Mouse (Mus musculus) adrenal gland, postnatal 25 days (tissue): ENCODE data around the gene Tmem143. TPM values are rescaled to one million over a fixed set of nuclear protein-coding genes. Genes with fewer than 3 reads are reported as not detected.
"Not testable (repeated sequence)": the region's sequence is repeated elsewhere in the genome, so short reads cannot be mapped to it uniquely, and the experiment has no call there.

Experiments
- DNase-seq: peaks from one replicate; pipeline ENCODE4 v3.0.0; 2021; ENCODE audit warnings: mixed read lengths
- long read RNA-seq: library from polyadenylated mRNA; stranded (forward); transcript quantifications from one replicate; pipeline ENCODE4 v2.0.0, GENCODE M21; 2021
- total RNA-seq: library from RNA; stranded (reverse); gene quantifications from 2 replicates; pipeline ENCODE4 v1.2.3, GENCODE M21; 2021

The Tmem143 gene
- total RNA-seq, result 53.0 and 61.3 TPM in 2 replicates
- long read RNA-seq, transcript Tmem143-203 (7 exons, 2,466 nt), result major isoform, 7 of 18 reads
- long read RNA-seq, partial matches to known transcripts, result 0 of 18 reads
- long read RNA-seq, other reads (novel, unspliced or antisense), result 7 of 18 reads

DNA sequence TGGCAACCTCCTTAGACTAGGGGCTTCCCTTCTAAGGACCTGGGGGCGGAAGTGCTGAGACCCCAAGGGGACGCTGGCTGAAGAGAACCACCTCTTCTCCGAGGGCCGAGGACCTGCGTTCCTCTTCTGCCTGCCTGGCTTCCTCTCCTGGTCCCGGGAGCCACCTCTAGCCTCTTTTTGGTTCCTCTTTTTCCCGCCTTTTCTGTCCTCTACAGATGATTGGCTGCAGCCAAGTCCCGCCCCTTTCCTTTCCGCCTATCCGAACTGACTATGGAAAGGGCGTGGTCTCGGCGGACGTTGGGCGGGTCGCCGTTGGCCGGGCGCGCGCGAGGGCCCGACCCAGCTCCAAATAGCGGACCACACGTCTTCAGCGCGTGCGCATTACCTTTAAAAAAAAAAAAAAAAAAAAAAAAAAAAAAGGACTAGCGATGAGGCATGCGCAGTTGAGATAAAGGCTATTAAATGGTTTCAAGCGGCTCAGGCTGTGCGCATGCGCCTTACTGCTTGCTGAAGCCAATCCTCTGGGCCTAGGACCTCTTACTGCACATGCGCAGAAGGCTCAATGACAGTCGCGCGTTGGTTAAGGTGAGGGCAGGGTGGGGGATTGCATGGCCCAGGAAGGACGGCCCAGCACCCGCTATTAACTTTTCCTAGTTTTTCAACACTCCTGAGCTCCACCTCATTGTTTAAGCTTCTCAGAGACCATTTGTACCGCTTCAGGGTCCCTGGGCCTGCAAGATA, at the start of gene Tmem143, which contains the start of gene Syngr4:
Gene Tmem143 (plus strand): TSS at position 425 of the 741 bp plus-strand sequence.
Gene Syngr4 (minus strand): TSS at position 198 of the 741 bp plus-strand sequence.
- DNase-seq, result peak; percentile 94

DNA sequence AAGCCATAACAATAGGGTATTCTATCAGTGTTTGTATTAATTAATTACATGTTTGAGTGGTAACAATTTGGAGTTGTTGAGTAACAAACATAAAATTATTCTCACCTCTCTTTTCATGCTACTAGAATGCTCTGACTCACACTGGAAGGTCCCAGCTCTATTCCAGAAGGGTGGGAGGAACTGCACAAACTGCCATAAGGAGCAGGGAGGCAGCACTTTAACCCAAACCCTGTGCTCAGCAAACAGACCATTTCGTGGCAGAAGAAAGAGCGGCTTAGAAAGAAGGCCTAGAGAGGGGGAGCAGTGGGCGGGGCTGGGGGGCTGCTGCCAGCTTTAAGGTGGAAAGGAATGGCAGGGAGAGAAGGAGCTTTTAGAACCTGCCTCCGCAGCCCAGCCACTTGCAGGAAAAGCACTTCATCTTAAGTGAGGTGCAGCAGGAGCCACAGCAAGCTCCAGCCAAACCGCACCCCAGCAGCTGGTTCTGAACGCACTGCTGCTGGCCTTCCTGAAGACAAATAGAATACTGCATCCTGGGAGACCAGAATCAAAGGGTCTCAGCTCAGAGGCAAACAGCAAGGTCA, 48.2 kb upstream of the Tmem143 start:
- DNase-seq, result no peak

DNA sequence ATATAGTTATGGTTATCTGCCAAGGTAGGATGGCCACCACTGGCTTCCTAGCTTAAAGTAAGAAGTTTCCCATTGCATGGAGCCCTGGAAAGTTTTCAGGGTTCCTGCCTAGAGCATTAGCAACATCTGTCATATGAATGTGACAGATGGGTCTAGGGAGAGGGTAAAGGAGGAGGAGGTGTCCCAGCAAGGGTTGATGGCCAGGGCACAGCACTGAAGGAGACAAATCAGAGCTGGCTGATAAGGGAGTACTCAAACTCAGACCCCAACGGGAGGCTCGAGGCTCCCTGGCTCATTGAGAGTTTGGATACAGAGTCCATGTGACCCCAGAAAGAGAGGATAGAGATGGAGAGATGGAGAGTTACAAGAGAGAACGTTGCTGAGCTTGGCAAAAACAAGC, 46.1 kb upstream of the Tmem143 start:
- DNase-seq, result no peak

DNA sequence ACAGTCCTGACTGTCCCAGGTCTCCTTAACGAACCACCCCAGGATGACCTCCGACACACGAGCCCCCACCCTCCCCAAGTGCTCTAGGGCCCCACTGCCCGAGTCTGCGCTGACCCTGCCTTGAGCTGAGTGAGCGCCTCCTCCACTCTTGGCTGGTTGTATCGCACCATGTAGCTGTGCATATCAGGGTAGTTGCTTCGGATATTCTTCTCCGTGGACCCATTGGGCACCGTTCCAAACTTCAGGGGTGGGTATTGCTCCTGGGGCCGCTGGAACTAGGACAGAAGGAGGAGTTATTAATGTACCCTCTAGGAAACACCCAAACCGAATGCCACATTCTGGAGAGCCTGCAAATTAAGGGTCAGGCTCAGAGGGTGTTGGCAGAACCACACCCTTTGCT, 43.7 kb upstream of the Tmem143 start:
- no peak for DNase-seq

DNA sequence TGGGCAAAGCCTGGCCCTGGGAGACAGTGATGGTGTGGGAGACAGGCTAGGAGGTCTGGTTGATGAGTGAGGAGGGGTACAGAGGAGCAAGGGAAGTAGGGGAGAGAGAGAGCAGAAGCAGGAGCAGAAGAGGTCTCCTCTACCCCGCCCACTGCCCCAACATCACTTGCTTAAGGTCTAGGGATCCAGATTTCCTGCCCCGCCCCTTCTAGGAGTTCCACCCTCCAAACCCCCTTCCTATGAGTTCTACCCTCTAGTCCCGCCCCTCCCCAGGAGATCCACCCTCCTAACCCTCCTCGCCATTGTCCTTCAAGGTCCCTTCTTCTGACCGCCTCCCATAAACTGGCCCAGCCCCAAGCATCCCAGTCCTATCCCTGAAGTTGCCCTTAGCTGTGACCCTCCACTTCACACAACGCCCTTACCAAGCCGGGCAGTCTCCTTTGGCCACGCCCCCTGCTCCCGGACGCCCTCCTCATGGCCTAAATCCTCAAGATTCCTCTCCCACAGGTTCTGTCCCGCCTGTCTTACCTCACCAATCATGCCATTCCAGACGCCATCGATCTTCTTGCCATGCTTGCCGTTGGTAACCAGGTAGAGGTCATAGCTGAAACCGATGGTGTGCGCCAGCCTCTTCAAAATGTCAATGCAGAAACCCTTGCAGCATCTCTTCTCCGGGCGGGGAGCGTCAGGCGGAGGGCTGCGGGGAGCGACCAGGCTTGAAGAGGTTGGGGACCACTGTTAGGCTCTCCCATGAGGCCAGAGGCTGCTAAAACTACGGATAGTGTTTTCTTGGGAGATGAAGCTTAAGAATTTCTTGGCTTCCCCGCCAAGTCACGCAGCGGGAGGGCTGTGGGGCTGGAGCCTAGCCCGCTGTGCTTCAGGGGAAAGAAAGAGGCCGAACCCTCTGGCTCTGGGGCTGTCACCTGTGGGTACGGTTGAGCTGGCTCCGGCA, 39.5 kb upstream of the Tmem143 start:
- no peak for DNase-seq

DNA sequence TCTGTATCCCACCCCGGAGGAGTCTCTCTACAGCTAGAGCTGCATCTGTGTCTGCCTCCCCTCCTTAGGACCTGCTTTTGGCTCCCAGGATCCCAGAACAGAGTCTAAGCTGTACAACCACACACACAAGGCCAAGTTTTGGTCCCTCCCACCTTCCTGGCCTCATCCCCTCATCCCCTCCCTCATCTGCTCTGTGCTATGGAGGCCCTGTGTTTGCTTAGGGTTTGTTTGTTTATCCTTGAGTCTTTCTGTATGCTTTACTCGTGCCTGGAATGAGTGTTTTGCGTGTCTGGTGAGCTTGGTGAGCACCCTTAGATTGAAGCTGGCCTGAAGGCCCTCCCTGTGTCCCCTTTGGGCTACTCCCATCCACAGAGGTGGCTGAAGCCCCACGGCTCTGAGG, 37.7 kb upstream of the Tmem143 start:
- DNase-seq, result no peak

DNA sequence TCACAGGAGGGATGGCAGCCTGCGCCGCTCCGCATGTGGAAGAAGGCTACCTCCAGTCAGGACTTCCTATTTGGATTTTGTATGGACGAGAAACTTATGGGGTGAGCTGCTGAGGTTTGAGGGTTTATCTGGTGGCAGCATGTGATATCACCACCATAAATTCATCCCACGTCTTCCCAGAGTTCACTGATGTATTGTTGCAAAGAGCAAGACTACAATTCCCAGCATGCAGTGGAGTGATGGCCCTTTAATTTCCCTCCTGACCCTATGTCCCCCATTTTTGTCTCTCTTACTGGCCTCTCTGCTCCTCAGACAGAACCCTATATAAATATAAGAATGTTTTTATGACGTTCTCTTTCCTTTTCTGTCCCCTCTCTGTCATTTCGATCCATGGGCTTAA, 33.9 kb upstream of the Tmem143 start:
- no peak for DNase-seq

DNA sequence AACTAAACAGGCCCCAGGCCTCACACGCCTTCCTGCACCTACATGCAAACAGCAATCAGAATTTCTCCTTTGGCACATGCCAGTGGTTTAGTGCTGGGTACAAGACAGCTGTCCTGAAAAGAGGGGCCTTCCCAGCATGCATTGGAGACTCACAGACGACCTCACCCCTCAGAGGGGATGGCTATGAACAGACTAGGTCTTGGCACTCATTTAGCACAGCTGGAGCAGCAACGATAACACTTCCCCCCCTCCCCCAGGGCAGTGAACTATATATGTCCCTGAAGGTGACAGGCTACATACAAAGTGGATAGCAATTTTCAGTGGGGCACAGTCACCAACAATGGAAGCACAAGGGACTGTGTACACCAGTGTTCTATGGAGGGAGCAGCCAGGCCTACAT, 32.3 kb upstream of the Tmem143 start:
- DNase-seq, result no peak

DNA sequence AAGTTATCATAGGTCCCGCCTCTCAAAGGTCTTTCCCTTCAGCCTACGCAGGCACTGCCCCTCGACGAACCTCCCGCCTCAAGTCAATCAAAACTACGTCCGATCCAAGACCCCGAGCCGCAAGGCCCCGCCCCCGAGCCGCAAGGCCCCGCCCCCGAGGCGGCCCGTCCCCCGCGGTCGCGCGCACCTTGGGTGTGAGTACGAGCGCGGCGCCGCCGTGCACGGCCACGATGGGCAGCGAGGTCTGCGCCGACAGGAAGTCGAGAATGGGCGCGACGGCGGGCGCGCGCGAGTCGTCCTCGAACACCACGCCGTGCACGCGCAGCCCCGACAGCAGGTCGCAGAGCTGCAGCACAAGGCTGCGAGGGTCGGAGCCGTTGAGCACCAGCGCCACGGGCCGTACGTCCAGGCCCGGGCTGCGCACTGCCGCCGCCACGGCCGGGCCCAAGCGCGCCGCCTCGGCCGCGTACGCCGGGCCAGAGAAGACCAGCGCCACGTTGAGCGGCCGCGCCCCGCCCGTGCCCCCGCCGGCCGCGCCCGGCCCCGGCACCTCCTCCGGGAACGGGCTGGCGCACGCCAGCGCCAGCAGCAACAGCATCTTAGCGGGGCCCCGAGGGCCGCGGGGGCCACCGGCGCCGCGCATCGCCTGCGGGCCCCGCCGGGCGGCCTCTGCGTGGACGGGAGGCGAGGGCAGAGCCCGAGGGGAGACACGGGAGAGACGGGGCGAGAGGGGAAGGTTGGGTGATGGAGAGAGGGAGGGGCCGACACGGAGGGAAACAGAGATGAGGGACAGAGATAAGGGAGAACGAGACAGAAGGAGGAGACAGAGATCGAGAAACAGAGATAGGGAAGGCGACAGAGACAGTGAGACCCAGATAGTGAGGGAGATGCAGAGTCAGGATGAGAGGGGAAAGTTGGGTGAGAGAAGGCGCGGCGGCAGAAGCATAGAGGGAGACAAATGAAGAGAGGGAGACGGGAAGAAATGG, 30.5 kb upstream of the Tmem143 start:
- peak; percentile 92 for DNase-seq

DNA sequence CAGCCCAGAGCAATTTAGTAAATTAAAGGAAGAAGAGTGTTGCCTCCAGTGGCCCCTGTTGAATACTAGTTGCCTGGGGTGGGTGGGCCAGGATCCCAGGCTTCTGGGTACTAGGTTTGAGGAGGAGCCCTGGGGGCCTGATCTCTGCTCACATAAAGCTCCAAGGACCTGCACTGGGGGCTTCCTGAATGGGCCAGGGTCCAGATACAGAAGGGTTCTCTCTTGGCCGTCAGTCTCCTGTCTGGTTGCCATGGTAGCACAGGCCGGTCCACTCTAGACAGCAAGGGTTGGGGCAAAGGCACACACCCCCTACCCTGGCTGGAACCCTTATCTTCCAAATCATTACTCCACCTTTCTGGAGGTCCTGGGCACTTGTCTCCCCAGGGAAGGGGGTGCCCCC, 28.9 kb upstream of the Tmem143 start:
- no peak for DNase-seq

DNA sequence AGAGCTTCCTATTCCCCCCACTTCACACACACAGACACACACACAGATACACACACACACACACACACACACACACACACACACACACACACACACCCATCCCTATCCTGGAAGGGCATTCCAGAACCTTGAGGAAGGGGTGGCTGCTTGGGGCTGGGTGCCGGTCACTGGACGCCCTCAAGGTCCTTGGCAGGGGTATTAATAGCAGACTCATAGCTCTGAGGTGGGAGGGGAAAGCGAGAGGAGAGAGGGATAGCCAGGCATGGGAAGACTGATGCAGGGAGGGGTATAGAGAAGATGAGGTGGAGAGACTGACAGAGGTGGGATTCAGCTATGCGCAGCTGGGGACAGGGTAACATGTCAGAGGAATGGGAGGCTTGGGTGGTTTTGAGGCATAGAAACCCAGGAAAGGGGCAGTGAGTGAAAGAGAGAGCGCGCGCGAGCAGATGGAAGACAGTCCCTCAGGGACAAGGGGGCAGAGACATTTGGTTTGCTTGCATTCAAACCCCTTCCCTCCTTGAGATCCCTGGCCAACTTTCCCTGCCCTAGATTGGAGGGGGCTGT, 27.6 kb upstream of the Tmem143 start:
- DNase-seq, result no peak

DNA sequence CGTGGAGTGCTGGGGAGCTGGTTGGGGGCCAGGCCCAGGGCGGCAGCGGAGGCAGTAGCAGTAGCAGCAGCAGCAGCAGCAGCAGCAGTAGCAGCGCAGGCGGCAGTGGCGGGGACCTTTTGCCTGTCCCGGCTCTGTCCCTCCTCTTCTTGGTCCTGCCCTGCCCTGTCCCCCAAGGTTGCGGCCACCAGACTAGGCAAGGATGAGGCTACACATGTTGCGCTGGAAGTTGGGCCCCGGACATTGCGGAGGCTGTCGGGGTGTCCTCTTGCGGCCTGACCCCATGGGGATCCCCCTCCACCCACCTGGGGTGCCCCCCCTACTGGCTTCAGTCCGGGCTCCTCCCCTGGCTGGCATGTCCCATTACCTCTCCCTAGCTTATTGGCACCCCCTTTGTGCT, 27.0 kb upstream of the Tmem143 start:
- DNase-seq, result no peak

DNA sequence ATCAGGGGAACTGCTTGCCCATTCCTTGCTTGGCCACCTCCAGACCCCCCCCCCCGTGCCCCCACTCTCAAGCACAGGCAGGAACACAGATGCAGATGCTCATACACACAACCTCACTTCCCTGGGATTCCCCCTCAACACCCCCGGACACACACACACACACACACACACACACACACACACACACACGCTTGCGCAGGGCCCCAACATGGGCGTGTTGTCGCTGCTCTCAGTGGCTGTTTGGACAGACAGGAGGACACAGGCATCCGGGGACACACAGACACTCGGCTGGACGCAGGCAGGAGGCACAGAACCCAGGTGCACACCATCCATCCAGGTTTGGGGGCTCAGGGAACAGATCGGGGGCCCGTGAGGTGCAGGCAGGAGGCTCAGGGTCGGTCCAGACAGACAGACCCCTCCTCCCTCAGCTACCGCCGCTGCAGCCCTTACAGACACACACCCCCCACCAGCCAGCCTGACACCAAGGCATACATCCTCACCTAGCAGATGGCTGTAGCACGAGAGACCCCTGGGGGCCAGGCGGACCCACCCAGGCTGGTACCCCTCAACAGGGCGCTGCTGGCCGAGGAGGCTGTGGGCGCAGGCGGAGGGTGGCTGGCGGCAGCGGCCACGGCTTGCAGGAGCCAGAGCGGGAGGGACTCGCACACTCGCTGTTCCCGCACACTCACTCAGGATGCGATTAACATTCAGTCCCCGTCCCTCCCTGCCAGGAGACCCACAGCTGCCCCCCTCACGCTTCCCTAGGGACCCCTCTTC, 26.3 kb upstream of the Tmem143 start:
- DNase-seq, result no peak

DNA sequence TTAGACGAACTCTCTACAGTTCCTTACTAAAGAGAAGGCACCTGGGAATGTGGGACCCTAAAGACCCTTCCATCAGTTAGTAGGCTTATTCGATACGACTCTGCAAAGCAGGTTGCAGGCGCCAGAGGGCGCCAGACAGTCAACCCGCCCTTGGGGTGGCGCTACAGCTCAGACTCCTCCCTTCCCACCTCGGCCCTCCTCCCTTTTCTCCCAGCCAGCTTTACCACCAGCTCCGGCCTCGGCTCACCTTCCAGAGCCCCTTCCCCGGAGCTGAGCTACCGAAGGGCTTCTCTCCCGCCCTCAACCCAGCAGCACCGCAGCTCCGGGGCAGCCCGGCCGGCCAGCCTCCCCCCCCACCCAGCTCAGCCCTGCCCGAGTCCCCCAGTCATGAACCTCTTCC, 24.1 kb upstream of the Tmem143 start, which contains the start of gene Kdelr1:
Gene Kdelr1 (plus strand): TSS at position 149 of the 400 bp plus-strand sequence.
- peak; percentile 90 for DNase-seq

DNA sequence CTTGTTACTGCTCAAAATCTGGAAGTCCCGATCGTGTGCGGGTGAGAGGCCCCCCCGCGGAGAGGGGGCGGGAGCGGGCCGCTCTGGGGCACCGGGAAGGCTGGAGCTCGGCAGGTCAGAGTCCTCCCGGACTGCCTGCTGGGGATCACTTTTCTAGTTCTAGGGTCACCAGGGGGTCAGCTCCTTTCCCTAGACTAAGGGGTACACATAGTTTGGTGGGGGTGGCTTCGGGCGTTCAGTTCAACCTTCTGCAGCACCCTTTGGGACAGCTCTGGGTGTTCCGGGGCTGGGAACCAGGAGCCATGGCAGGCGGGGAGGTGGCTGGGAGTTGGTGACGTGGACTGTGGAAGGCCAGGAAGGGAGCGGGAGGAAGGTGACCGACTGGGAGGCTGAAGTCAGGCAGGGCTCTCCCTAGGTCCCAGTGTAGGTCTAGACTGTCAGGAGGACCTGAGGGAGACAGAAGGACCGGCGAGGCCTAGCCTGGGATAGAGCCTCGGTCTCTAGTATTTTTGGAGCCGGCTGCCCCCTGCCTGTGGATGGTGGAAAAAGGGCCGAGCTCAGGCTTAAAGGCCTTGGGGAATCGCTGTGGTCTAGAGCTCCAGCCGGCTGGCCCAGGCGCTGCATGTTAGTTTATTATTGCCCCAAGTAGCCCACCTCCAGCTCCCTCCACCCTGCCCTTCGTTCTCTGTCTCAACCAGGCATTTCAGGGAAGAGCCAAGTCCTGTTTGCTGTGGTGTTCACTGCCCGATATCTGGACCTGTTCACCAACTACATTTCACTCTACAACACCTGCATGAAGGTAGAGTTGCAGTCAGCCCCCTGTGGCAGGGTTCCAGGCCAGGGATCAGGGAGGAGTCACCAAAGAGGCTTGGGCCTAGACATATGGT, 23.4 kb upstream of the Tmem143 start:
- peak; percentile 66 for DNase-seq

DNA sequence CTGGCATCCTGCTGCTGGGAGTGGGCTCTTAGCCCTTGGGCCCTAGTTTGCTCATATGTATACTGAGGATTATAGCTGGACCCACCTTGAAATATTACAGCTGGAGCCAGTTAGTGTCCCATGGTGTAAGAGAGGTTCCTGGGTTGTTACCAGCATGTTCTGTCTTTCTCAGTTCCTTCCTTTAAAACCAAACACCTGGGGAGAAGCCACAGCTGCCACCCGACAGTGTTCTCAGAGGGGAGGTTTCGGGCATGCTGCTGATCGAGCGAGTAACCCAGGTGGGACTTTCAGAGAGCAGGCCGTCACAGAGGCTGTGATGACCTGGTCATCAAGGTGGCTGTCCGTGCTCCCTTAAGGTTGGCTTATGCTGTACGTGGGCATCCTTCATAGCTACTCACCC, 19.8 kb upstream of the Tmem143 start:
- no peak for DNase-seq

DNA sequence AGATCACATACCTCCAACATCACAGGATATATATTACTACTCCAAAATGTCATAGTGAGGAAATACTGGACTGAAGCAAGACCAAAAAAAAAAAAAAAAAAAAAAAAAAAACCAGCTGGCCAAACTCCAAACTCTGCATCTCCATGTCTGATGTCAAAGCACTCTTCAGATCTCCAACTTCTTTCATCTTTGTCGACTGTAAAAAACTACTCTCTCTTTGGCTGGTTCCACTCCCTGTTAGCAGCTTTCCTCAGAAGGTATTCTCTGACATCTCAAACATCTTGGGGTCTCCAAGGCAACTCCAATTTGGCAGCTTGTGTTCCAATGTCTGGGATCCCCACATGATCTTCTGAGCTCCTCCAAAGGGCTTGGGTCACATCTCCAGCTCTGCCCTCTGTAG, 18.5 kb upstream of the Tmem143 start, which contains the start of gene Grin2d:
Gene Grin2d (minus strand): TSS at position 101 of the 400 bp plus-strand sequence.
- not testable (repeated sequence) for DNase-seq

DNA sequence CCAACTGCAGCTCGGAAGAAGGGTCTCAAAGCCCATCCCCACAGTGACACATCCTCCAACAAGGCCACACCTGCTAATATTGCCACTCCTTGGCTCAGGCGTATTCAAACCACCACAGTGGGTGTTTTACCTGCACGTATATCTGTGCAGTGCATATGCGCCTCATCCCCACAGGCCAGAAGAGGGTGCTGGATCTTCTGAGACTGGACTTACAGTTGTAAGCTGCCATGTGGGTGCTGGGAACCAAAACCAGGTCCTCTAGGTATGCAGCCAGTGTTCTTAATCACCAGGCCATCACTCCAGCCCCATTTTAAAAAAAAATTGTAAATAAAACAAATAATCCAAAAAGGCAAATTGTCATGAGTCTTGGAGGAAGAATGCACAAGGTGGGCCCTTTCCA, 16.2 kb upstream of the Tmem143 start:
- DNase-seq, result no peak

DNA sequence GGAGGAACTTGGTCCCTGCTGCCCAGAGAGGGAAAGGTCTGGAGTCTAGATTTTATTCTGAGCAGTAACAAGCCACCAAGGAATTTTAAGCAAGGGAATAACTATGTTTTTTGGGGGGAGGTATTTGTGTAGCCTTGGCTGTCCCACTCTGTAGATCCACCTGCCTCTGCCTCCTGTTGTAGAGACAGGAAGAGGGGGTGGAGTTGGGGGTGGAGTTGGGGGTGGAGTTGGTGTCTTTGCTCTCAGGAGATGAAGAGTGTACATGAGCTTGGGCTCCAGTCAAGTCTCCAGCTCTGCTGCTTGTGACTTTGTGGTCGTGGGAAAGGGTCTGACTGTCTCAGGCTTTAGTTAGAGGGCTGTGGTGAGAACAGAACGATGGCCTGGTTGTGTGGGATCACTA, 15.7 kb upstream of the Tmem143 start:
- DNase-seq, result no peak
